Mouse (Mus musculus) ovary, postnatal 14 days (tissue): Measurements from ENCODE around the gene Xylt1.

Experiments used
- DNase-seq: peaks from one replicate; pipeline ENCODE4 v3.0.0; 2022; ENCODE audit warnings: low spot score

The Xylt1 gene

DNA sequence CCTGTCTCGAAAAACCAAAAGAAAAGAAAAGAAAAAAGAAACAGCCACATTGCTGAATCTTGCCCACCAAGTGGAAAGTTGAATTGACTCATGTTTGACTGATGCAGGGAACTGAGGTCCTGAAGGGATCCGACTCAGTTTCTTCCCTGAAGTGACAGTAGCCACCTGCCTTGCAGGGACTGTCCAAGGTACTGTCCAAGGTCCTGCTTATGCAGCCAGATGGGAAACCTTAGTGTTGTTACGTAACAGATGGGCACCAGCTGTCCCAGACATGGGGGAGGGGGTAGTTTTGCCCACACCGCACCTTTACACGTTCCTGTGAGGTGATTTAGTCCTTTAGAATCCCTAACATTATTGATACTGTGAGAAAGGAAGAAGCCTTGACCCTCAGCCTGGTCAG, 235.5 kb downstream of the Xylt1 start:
- no peak for DNase-seq

DNA sequence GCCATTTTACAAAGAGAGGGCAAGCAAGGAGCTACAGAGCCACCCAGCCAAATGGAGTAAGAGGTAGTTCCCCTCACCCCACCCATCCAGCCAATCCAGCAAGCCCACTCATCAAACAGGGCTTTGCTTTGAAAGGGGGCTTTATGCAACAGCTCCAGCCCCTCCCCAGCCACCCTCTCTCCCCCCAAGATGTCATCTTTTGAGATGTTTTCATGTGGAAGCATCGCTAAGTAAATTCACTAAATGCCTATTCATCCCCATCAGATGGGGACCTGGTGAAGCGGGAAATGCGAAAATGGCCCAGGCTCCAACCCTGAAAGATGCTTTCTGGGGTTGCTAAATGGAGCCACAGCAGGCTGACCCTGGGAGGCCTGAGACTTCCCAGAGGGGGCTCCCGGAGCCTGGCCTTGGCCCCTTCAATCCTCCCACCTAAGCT, 238.0 kb downstream of the Xylt1 start:
- no peak for DNase-seq

DNA sequence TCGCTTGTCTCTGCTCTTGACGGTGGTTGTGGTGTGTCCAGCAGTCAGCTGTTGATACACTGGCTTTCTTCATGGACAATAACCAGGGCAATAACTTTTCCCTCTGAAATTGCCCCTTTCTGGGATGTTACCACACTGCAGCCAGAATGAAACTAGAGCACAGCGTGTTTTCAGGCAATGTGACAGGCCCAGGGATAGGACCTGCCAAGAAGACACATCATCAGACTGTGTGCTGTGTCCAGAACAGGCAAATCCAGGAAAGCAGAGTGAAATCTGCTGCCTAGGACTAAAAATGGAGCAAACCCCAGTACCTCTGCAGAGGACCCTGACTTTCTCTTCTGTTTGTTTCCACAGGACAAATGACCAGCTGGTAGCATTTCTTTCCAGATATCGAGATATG, 240.8 kb downstream of the Xylt1 start:
- no peak for DNase-seq

DNA sequence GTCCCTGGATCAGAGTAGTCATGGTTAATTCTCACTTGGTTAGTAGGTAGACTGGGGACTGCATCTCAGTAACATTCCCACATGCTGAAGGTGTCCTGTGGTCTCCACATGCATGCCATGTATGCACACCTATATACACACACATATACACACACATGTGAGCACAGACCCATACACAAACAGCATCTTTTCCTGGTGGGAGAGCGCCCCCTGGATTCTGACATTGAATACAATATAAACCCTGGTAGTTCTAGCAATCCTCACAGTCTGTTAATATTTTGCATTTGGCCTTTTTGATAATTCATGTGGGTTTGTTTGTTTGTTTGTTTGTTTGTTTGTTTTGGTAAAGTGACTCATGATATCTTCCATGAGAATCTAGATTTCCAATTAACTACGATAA, 242.0 kb downstream of the Xylt1 start:
- peak; percentile 9 for DNase-seq

DNA sequence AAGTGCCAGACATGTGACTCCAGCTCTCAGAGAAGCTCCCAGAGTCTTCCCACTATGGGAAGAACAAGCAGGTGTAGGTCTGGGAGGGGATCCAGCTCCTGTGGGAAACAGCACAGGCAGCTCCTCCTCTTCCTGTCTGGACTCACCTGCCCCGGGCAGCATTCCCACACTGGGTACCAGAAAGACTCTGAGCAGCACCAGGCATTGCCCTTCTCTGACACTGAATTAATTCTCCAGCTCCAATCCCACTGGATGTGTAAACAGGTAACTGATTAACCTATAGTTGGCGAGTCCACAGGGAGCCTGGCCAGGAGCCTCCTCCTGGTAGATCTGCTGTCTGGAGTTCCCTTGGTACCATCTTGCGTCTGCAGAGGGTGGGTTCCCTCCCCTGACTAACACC, 248.0 kb downstream of the Xylt1 start:
- no peak for DNase-seq

DNA sequence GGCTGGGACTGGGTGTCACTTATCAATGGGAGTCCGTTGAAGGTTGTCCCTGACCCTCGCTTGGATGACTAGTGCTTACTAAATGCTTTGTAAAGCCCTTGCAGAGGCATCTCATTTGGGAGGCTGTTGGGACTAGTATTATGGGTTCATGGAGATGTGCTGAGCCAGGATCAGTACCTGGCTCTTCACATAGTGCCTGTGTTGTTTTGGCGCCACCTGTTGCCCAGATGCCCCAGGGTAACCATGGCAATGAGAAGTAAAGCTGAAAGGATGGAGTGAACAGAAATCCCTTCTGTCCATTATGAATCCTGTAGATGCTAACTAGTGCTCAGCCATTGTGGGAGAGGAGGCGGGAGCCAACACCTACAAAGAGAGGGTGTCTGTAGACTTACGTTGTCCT, 249.9 kb downstream of the Xylt1 start:
- no peak for DNase-seq

DNA sequence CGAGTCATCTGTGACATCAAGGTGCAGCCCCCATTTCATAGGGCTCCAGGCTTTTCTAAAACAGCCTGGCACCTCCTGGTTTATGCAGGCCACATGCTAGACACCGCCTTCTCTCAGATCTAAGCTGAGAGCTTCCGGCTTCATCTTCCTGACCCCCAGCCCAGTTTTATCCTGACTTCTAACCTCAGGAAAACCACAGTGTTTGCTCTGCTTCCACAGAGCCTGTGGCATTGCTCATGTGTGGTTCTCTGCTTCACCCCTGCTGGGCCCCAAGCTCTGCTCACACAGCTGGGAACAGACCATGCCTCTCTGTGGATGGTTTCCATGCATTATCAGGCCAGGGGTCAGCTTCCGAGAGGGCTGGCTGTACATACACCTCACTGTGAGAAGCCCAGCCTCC, 254.8 kb downstream of the Xylt1 start:
- no peak for DNase-seq

DNA sequence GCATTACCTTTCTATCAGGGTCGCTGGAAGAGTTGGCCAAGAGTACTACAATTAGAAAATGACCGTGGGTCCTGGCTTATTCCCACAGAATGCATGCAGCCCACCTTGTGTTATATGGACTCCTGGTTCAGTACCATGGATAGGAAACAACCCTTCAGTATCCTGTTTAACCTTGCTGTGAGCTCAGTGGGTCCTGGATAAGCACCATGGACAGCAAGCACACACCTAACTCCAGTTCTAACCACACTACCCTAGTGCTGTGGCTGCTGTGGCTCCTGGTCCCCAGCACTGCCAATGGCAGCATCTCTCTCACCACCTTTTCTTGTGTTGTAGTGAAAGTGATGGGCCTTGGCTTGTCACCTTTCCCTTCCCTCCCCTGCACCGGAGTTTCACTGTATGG, 255.9 kb downstream of the Xylt1 start:
- no peak for DNase-seq

DNA sequence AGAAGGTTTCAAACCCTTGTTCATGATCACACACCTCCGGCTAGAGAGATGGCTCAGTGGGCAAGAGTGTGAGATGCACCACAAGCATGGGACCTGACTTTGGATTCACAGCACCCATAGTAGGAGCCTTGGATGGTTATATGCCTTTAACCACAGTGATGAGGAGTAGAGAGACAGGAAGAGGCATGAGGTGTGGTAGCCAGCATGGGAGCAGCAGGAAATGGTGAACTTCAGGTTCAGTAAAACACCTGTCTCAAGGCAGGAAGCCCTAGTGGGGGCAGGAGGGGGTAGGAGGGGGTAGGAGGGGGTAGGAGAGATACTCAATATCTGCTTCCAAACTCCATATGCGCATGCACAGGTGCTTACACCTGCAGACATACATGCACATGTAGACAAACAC, 257.2 kb downstream of the Xylt1 start:
- no peak for DNase-seq

DNA sequence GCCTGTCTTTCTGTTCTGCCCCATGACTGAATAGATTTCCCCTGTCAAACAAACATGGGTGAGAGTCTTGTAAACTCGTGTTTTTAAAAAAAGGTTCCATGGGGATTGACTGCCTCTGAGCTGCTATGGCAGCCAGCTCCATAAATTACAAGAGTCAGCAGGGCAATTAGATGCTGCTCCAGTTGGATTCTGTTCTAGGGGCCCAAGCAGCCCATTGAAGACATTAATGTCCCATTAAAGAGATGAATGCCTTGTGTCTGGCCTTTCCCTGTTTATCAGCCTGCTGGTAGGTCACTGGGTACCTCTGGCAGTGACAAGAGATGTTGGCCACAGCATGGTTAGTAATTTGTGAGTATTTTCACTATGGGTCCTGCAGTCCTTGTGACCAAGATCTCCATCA, 271.9 kb downstream of the Xylt1 start:
- DNase-seq: no peak

DNA sequence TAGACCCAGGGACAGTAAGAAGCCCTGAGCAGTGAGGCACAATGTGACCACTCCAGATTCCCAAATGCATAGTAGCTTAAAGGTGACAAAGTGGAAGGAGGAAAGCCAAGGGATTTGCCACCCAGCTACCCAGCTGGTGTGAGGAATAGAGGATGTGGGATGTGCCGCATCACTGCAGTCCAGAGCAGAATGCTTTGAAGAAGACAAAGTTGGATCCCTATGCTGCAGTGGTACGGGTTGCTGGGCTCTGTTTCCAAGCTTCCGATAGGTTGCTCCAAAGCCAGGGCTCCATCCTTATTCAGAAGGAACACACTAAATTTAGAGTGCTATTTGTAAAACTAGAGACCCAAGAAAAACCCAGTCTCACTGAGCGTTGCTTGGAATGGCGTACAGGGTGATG, 275.0 kb downstream of the Xylt1 start:
- no peak for DNase-seq

DNA sequence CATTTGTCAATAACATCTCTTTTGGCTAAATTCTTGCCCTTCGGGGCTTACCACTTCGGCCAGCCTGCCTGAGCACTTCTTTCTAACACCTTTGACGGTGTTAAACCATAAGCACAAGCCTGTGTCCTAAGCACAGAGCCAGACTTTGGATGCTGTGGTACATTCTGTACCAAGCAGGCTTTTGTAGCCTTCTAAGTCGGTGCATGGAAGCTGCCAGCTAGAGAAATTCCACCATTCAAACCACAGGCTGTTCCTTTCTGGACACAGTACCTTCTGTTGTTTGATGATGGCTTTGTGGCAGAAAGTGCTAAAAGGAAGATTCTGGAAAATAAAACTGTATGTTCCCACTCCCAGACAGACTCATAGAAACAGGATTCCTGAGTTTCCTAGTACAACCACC, 277.4 kb downstream of the Xylt1 start:
- DNase-seq: no peak

DNA sequence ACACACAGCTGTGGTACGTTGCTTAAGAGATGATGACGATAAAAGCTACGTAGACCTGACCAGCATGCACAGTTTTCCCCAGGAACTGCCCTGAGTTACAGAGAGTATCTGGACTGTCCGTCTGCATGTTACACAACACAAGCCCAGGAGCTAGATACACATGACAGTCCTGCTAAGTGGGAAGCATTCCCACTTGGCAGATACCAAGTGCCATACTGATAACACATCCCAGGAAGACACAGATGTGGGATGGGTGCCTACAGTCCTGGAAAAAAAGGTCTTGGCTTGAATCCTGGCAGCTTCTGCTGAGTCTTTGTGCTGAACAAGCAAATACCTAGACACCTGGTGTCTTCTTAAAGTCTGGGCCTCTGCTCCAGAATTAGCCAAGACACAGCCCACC, 278.0 kb downstream of the Xylt1 start:
- no peak for DNase-seq

DNA sequence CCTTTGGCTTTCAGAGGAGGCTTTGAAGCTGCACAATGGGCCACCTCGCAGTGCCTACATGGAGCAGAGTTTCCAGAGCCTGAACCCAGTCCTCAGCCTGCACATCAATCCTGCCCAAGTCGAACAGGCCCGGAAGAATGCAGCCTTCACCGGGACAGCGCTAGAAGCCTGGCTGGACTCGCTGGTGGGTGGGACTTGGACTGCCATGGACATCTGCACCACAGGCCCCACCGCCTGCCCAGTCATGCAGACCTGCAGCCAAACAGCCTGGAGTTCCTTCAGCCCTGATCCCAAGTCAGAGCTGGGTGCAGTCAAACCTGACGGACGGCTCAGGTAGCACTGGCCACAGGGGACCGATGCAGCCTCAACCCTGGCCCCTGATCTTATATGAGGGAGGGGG, 286.5 kb downstream of the Xylt1 start:
- DNase-seq: no peak

DNA sequence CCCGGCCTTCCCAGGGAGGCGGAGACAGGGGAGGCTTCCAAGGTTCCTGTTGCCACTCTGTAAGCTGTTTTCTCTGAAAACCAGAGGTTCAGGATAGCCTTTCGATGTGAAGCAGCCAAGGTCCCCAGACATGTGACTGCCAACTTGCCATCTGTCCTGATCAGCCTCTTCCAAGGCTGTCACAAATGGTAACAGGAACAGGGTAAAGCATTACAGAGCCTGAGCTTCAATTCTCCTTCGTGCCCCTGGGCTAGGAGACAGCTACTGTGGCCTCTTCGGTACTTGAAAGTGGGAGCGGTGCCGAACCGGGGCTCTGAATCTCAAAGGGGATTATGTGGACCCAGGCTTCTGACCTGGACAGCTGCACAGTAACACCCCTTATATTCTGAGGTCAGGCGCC, 287.4 kb downstream of the Xylt1 start:
- no peak for DNase-seq

DNA sequence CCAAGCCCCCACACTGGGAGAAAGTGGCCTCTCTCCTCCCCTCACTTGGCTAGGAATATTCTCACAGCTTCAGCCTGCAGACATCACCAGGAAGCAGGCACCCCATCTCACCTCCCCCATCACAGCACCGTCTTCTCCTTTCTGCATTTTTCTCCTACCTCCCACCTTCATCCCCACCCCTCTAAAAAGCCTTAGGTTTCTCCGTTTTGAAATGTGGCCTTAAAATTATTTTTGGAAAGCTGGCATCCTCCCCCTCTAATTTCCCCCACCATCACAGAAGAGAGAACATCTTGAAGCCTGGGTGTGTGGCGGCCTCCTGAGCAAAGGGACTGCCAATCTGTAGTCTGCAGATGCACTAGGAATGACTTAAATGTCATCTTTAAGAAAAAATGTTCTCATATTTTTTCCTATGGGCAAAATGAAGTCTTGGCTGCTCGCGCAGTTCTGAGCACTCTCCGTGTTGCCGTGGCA, 291.4 kb downstream of the Xylt1 start:
- DNase-seq: no peak

DNA sequence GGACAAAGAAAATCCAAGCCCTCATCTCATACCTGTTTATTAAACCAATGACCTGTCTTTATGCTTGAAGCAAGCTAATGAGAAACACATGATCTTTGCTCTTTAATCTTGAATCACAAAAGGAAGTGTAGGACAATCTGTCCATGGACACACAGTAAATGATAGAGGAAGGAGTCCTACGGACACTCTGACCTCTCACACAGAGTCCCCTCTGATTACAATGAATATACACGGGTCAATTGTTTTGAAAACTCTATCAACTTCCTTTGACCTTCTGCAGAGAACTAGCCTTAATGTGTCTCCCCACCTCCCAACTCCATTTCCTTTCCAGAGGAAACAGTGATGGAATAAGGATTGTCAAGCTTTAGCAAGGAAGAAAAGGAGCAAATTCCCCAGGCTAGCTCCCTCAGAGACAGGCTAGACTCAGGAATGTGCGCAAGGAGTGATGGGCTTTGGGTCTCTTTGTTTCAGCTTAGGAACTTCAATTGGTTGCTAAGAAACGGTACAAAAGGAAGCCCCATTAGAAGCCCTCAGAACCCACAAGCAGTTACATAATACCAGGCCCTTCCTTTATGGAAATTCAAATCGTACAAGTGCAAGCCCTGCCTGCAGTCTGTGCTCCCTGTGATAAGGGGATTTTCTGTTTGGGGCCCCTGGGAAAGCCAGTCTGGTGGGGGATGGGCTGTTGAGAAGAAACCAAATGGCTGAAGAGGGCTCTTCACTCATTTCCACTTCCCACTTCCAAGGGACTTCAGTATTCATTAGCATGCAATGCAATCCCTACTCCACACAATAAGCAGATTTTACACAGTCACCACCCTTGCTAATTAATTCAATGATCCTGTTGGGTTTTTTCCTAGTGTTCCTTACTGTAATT, 305.6 kb downstream of the Xylt1 start:
- no peak for DNase-seq

DNA sequence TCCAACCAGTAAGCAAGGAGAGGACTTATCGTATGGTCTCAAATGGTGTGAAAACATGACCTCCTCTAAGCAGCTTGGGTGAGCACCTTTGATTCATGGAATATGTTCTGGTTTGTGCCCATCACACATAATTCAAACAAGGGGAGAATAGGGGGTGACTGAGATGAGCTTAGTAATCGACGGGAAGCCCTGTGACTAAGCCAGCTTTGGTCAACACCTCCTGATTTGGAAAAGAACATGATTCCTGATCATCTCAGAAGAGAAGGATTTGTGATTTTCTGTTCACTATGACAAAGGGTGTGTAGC, 306.2 kb downstream of the Xylt1 start:
- DNase-seq: no peak

DNA sequence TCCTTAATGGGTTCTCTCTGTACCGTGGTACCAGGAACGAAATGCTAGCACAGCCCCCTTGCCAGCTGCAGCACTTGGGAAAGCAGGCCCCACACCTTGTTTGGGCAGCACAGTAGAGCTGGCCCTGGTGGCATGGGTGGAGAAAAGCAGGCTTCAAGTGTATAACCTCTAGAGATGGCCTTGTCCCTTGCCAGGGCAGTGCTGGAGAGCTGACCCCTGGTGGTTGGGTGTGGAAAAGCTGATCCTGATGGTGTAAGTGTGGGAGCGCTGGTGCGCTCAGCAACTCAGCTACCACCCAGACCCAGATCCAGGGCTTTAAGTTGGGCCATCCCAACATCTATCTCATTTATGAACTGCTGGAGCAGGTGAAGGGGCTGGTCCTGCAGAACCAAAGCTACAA, 314.8 kb downstream of the Xylt1 start:
- no peak for DNase-seq

DNA sequence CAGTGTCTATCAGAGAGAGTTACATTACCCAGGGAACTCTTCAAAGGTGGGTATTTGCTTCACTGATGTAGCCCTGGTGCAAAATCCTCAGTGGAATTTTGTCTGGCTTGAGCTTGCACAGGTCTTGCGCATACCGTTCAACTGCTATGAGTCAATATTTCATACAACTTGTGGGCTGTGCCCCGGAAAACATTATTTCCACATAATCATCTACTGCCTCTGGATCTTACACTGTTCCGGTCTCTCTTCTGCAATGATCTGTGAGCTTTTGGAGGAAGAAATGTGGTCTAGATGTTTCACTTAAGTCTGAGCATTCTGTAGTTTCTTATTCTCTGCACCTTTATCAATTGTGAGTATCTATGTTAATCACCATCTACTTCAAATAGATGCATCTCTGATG, 316.9 kb downstream of the Xylt1 start:
- no peak for DNase-seq

DNA sequence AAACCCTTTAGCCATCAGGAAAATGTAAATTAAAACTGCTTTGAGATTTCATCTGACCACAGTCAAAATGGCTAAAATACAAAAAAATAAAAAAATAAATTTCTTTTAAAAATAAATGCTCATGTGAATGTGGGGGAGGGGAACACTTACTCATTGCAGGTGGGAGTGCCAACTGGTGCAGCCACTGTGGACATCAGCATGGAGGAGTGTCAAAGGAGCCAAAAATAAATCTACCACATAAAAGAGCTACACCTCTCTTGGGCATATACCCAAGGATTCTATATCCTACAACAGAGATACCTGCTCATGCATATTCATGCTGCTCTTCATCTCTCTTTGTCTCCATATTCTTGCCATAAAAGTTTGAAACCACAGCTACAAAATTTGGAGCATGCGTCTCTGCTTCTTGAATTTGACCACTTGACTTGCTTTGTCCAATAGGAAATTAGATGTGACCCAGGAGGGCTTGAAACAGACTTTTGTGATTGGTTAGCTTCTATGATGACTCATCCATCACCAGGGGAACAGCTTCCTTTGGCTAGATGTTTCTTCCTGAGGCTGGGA, 317.9 kb downstream of the Xylt1 start:
- no peak for DNase-seq

DNA sequence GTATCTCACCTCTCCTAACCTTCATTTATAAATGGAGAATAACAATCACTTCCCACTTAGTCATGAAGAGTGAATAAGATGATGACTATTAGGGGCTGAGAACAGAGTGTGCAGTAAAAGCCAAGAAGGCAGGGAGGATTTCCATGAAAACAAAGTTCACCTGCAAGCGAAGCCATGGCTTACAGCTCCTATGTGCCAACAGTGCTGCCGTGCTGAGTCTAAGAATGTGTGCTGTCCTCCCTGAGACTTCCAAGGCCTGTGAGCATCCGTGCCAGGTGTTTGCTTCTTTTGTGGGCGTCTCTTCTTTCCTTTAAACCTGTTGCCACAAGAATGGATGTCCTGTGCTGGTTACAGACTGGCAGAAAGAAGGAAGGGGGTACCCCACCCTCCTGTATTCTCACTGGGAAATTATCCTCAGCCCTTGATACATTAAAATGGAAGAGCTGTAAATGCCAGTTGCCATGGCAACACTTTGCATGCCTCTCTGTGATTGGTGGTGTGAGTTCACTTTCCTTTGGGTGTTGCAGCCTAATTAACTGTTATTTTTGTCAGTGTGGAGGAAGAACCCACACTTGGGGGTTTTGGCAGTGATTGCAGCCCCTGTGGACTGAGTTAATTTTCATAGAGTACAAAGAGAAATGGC, 318.7 kb downstream of the Xylt1 start:
- no peak for DNase-seq

DNA sequence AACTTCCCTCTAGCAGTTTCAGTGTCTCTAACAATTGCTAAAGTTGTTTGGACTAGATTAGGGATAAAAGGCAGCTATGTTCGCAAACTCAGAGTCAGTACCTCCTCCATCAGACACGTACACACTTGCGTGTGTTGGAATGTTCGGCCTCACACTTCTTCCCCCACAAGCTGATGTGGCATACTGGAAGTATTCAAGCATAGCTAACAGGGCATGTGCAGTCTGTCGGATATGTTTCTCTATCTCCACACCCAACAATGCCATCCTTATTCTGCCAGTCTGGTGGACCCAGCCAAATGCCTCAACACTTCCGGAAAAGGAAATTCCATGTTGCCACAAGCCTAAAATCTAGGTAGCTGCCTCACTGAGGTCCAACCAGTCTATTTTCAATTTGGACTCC, 319.3 kb downstream of the Xylt1 start:
- no peak for DNase-seq
